Mouse (Mus musculus) common myeloid progenitor, adult 5-6 weeks (primary cell): ENCODE results near the gene Ncbp3. TPM values are rescaled to one million over a fixed set of nuclear protein-coding genes. Genes with fewer than 3 reads are reported as not detected.

Experiments used
- ATAC-seq: replicated peaks from 2 replicates; pipeline ENCODE4 v1.8.0; 2016; ENCODE audit warnings: low read depth, mild to moderate bottlenecking, moderate TSS enrichment, inconsistent platforms; ENCODE audit not compliant: poor library complexity, severe bottlenecking
- total RNA-seq: library from RNA; stranded (forward); fragments of 200-1000, 187-1606 nt; gene quantifications from 2 replicates; pipeline ENCODE4 v1.2.3, GENCODE M21; 2017

Ncbp3 gene
- 12.4 and 15.4 TPM in 2 replicates for total RNA-seq

GRCm38 (mm10) chr11:73047542-73047996 is at the start of gene Ncbp3:
TSS of gene Ncbp3 (plus strand) at chr11:73047783.
- ATAC-seq: peak; percentile 95

- ATAC-seq: peak; percentile 90
Measured at GRCm38 (mm10) chr11:72998771-72999170, 48.8 kb upstream of the Ncbp3 start, which contains the start of gene P2rx1. TSS of gene P2rx1 (plus strand) at chr11:72999103.

- peak; percentile 58 for ATAC-seq
Measured at GRCm38 (mm10) chr11:73001029-73001428, 46.6 kb upstream of the Ncbp3 start.

GRCm38 (mm10) chr11:73006377-73006776 is 41.2 kb upstream of the Ncbp3 start:
- peak; percentile 89 for ATAC-seq

- ATAC-seq: no peak
Measured at GRCm38 (mm10) chr11:73007113-73007512, 40.5 kb upstream of the Ncbp3 start.

- peak; percentile 54 for ATAC-seq
Measured at GRCm38 (mm10) chr11:73007698-73008481, 39.7 kb upstream of the Ncbp3 start.

- no peak for ATAC-seq
Measured at GRCm38 (mm10) chr11:73008826-73009225, 38.8 kb upstream of the Ncbp3 start.

GRCm38 (mm10) chr11:73009531-73010274 is 37.9 kb upstream of the Ncbp3 start:
- ATAC-seq: no peak

- ATAC-seq: no peak
Measured at GRCm38 (mm10) chr11:73013981-73014380, 33.6 kb upstream of the Ncbp3 start.

- no peak for ATAC-seq
Measured at GRCm38 (mm10) chr11:73014831-73015344, 32.7 kb upstream of the Ncbp3 start.

- ATAC-seq: no peak
Measured at GRCm38 (mm10) chr11:73015391-73016102, 32.0 kb upstream of the Ncbp3 start.

- ATAC-seq: no peak
Measured at GRCm38 (mm10) chr11:73016103-73016420, 31.5 kb upstream of the Ncbp3 start.

- peak; percentile 96 for ATAC-seq
Measured at GRCm38 (mm10) chr11:73018471-73019146, 29.0 kb upstream of the Ncbp3 start, which contains the start of gene Camkk1. TSS of gene Camkk1 (plus strand) at chr11:73019008.

- peak; percentile 66 for ATAC-seq
Measured at GRCm38 (mm10) chr11:73019147-73019795, 28.3 kb upstream of the Ncbp3 start.

GRCm38 (mm10) chr11:73020953-73021800 is 26.4 kb upstream of the Ncbp3 start:
- ATAC-seq: no peak

GRCm38 (mm10) chr11:73023099-73023498 is 24.5 kb upstream of the Ncbp3 start:
- ATAC-seq: no peak

- no peak for ATAC-seq
Measured at GRCm38 (mm10) chr11:73023827-73024226, 23.8 kb upstream of the Ncbp3 start.

GRCm38 (mm10) chr11:73024236-73024904 is 23.2 kb upstream of the Ncbp3 start:
- ATAC-seq: peak; percentile 92
